Mouse (Mus musculus) embryonic facial prominence, embryonic 14.5 days (tissue): ENCODE measurements around the gene Ring1. TPM values are rescaled to one million over a fixed set of nuclear protein-coding genes. Genes with fewer than 3 reads are reported as not detected.
"Not testable (repeated sequence)": the region's sequence is repeated elsewhere in the genome, so short reads cannot be mapped to it uniquely, and the experiment has no call there.

Experiments
- ATAC-seq: fragments of 200-750 bp; cut with Nextera tagmentation; 2 replicates; pipeline ENCODE4 v1.8.0; 2017; ENCODE audit warnings: low read depth, moderate number of reproducible peaks, moderate TSS enrichment
- DNase-seq: peaks from one replicate; pipeline ENCODE4 v3.0.0-alpha.2; 2015; ENCODE audit warnings: low spot score
- H3K27ac ChIP-seq: fragments of 300-500 bp; sonication (generic); replicated peaks from 2 replicates; pipeline ENCODE4 v1.5.1; 2014; ENCODE audit warnings: low read depth, mild to moderate bottlenecking, low read length, moderate library complexity
- H3K27me3 ChIP-seq: fragments of 300-500 bp; sonication (generic); replicated peaks from 2 replicates; pipeline ENCODE4 v1.6.1; 2014; ENCODE audit warnings: low read length; ENCODE audit not compliant: control insufficient read depth, insufficient read depth
- H3K36me3 ChIP-seq: fragments of 300-500 bp; sonication (generic); 2 replicates; pipeline ENCODE4 v1.6.1; 2014; ENCODE audit warnings: low read length, mixed read lengths; ENCODE audit not compliant: control insufficient read depth, insufficient read depth
- H3K4me1 ChIP-seq: fragments of 300-500 bp; sonication (generic); 2 replicates; pipeline ENCODE4 v1.6.1; 2014; ENCODE audit warnings: antibody characterized with exemption, low read length; ENCODE audit not compliant: control insufficient read depth, insufficient read depth
- H3K4me2 ChIP-seq: fragments of 300-500 bp; sonication (generic); 2 replicates; pipeline ENCODE4 v1.6.1; 2014; ENCODE audit warnings: low read depth, mild to moderate bottlenecking, low read length, moderate library complexity, mixed read lengths
- H3K4me3 ChIP-seq: fragments of 300-500 bp; sonication (generic); 2 replicates; pipeline ENCODE4 v1.5.1; 2014; ENCODE audit warnings: low read depth, mild to moderate bottlenecking, low read length
- H3K9ac ChIP-seq: fragments of 300-500 bp; sonication (generic); 2 replicates; pipeline ENCODE4 v1.6.1; 2014; ENCODE audit warnings: low read depth, mild to moderate bottlenecking, low read length, moderate library complexity, mixed read lengths
- H3K9me3 ChIP-seq: fragments of 300-500 bp; sonication (generic); 2 replicates; pipeline ENCODE4 v1.6.1; 2016; ENCODE audit warnings: low read length; ENCODE audit not compliant: control insufficient read depth
- WGBS: fragments of 180-500 bp; shearing (Covaris S2); extraction: QIAGEN DNeasy Blood & Tissue Kit; methylation state at CpG from one replicate; pipeline ENCODE4 v1.1.7; 2014; 5-methylcytosine and 5-hydroxymethylcytosine counted together
- polyA plus RNA-seq: library from polyadenylated mRNA; unstranded; fragments of >200 nt; fragmentation: Nextera tagmentation; extraction: Ambion mirVana; gene quantifications from 2 replicates; pipeline ENCODE4 v1.2.1, GENCODE M21; 2014

The Ring1 gene
- polyA plus RNA-seq, 1 experiment from 2014 or later, result 6.0 TPM

GRCm38 (mm10) chr17:33995651-33996050 is 28.8 kb downstream of the Ring1 start:
- DNase-seq, result no peak
- ATAC-seq, result no peak

GRCm38 (mm10) chr17:33994959-33995358 is 29.5 kb downstream of the Ring1 start:
- ATAC-seq, result no peak
- Histone ChIP-seq H3K9ac (no peak overlapping the region), H3K4me3 (no peak overlapping the region), H3K27me3 (peaks cover 20% of the 10 kb centered on the region), H3K4me1 (peaks cover 3% of the 10 kb centered on the region; the same call in 1 of the 2 replicates), H3K36me3 (no peaks in the 10 kb centered on the region), H3K27ac (no peak overlapping the region), H3K4me2 (no peak overlapping the region), H3K9me3 (no peaks in the 10 kb centered on the region; the same call in 1 of the 2 replicates)
- WGBS, result 84% methylated on average over 8 of the region's 8 CpGs
- DNase-seq, result no peak

More at GRCm38 (mm10) chr17:33995651-33996050, 28.8 kb downstream of the Ring1 start:
- Histone ChIP-seq H3K4me1 (peaks cover 4% of the 10 kb centered on the region; the same call in 1 of the 2 replicates), H3K9me3 (no peaks in the 10 kb centered on the region; the same call in 1 of the 2 replicates), H3K4me2 (no peak overlapping the region), H3K27ac (no peak overlapping the region), H3K27me3 (peaks cover 27% of the 10 kb centered on the region), H3K4me3 (no peak overlapping the region), H3K36me3 (no peaks in the 10 kb centered on the region), H3K9ac (no peak overlapping the region)
- WGBS, result 45% methylated on average over 3 of the region's 3 CpGs

GRCm38 (mm10) chr17:33991788-33992664 is 32.5 kb downstream of the Ring1 start:
- Histone ChIP-seq H3K4me3 (no peak overlapping the region), H3K4me2 (no peak overlapping the region), H3K27ac (no peak overlapping the region), H3K9me3 (no peaks in the 10 kb centered on the region; the same call in 1 of the 2 replicates), H3K36me3 (no peaks in the 10 kb centered on the region), H3K9ac (no peak overlapping the region), H3K27me3 (no peaks in the 10 kb centered on the region), H3K4me1 (no peaks in the 10 kb centered on the region)
- no peak for ATAC-seq
- DNase-seq, result peak; percentile 83
- 32% methylated on average over 10 of the region's 10 CpGs for WGBS

GRCm38 (mm10) chr17:33982136-33982535 is 42.3 kb downstream of the Ring1 start:
- peak overlapping the region; percentile 49; the same call in 1 of the 2 replicates for H3K4me3 ChIP-seq
- not testable (repeated sequence) for H3K9ac ChIP-seq, H3K9me3 ChIP-seq, H3K36me3 ChIP-seq, H3K27ac ChIP-seq, ATAC-seq, DNase-seq, H3K4me1 ChIP-seq
- WGBS, result 12% methylated on average over 8 of the region's 8 CpGs
- peaks cover 34% of the 10 kb centered on the region for H3K27me3 ChIP-seq
- H3K4me2 ChIP-seq, result peak overlapping the region; percentile 62

GRCm38 (mm10) chr17:33981192-33981909 is 43.1 kb downstream of the Ring1 start:
- peak overlapping the region; percentile 49 for H3K4me3 ChIP-seq
- H3K9ac ChIP-seq, result peak overlapping the region; percentile 60
- H3K4me1 ChIP-seq, H3K36me3 ChIP-seq, H3K9me3 ChIP-seq: not testable (repeated sequence)
- peak overlapping the region; percentile 62 for H3K4me2 ChIP-seq
- peak overlapping the region; percentile 90 for H3K27ac ChIP-seq
- peaks cover 42% of the 10 kb centered on the region for H3K27me3 ChIP-seq
- peak; percentile 93 for ATAC-seq
- 2% methylated on average over 27 of the region's 27 CpGs for WGBS
- DNase-seq, result peak; percentile 99

- Histone ChIP-seq H3K4me3 (peak overlapping the region; percentile 49; the same call in 1 of the 2 replicates), H3K27ac (0 out of 2 replicates have a peak overlapping the region, but pooled peaks have one; percentile 21), H3K4me2 (peak overlapping the region; percentile 62; the same call in 1 of the 2 replicates), H3K27me3 (peaks cover 48% of the 10 kb centered on the region), H3K4me1 (peaks cover 6% of the 10 kb centered on the region), H3K36me3 (no peaks in the 10 kb centered on the region), H3K9ac (no peak overlapping the region), H3K9me3 (no peaks in the 10 kb centered on the region)
- DNase-seq, result no peak
- WGBS, result 75% methylated on average over 19 of the region's 19 CpGs
- ATAC-seq, result no peak
Measured at GRCm38 (mm10) chr17:33980181-33981035, 44.1 kb downstream of the Ring1 start.

- DNase-seq, result no peak
- 71% methylated on average over 6 of the region's 6 CpGs for WGBS
- peaks cover 6% of the 10 kb centered on the region for H3K4me1 ChIP-seq
- H3K27ac ChIP-seq, result no peak overlapping the region
- H3K4me3 ChIP-seq, result no peak overlapping the region
- no peak overlapping the region for H3K4me2 ChIP-seq
- no peaks in the 10 kb centered on the region for H3K36me3 ChIP-seq
- H3K27me3 ChIP-seq, result peaks cover 50% of the 10 kb centered on the region
- H3K9me3 ChIP-seq, result no peaks in the 10 kb centered on the region
- ATAC-seq, result no peak
- H3K9ac ChIP-seq, result no peak overlapping the region
Measured at GRCm38 (mm10) chr17:33979512-33980050, 44.9 kb downstream of the Ring1 start.

GRCm38 (mm10) chr17:33978631-33979031 is 45.8 kb downstream of the Ring1 start:
- ATAC-seq (no peak), DNase-seq (peak; percentile 44)
- Histone ChIP-seq H3K4me2 (peak overlapping the region; percentile 54), H3K4me1 (peaks cover 6% of the 10 kb centered on the region), H3K27me3 (peaks cover 50% of the 10 kb centered on the region), H3K9me3 (no peaks in the 10 kb centered on the region), H3K4me3 (peak overlapping the region; percentile 33), H3K27ac (no peak overlapping the region), H3K9ac (peak overlapping the region; percentile 41), H3K36me3 (no peaks in the 10 kb centered on the region)
- WGBS, result 0% methylated on average over 11 of the region's 17 CpGs
